ENCODE assay signal across 17 mouse cellular contexts in the genomic region with DNA sequence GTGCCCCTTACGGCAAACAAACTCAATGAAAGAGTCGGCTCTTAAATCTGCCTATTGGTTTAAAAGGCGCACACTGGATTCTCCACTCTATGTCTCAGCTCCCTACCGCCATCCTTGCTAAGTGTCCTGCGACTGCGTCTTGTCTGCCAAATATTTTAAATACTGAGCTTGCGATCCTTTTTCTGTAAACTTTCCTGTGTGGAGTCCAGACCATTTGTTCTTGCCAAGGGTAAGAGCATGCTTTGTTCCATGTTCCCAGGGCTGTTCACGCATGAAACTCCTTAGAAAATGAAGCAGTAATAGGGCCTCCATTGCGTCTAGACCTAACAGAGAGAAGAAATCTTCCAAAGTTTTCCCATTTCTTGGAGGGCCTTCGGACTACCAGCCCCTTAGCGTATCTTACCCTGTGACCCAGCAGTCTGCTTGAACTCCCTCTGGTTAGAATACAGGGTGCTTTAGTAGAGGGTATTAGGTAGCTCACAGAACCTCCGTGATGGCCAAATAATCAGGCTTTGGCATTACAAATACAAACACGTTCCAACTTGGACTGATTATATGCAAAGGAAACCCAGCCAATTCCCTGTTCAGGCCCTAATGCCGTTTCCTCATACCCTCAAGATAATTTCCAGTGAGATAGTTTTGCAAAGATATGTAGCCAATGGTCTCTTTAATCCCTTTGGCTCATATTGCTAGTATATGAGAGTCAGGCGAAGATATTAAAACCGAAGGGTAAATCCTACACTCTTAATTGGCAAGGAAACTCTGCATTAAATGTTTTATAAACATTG. TPM values are rescaled to one million over a fixed set of nuclear protein-coding genes. Genes with fewer than 3 reads are reported as not detected.
DNase-seq lines count a peak whose midpoint lies in the region; ATAC-seq and TF ChIP-seq lines count a peak whose summit lies in the region.
"Had no signal": no experiment of that assay in that cellular context is flagged by ENCODE, and none has a peak within 500 bp of the region (broad histone marks: within the 10 kb centered on the region; RNA-seq: fewer than 3 reads in every experiment).

No protein-coding gene starts in this region.

- 81% methylated on average over 16 of the region's 16 CpGs for WGBS in embryonic facial prominence, embryonic 12.5 days
- WGBS in embryonic facial prominence, embryonic 10.5 days: 88% methylated on average over 16 of the region's 16 CpGs
- WGBS in kidney, postnatal 0 days: 84% methylated on average over 16 of the region's 16 CpGs
- WGBS in thymus, adult 2 months: 93% methylated on average over 16 of the region's 16 CpGs

- no peak for TF ChIP-seq POLR2A in thymus, adult 2 months (IDR thresholded peaks at IDR 0.05; ENCODE audit: control insufficient read depth, extremely low read depth, insufficient read depth, low read length, poor library complexity)

- H3K4me2 ChIP-seq in embryonic facial prominence, embryonic 12.5 days (replicated peaks): no peak overlapping the region
- H3K4me2 ChIP-seq in kidney, postnatal 0 days (ENCODE audit: low read length): no peak overlapping the region
- H3K4me2 ChIP-seq: liver, embryonic 13.5 days had no signal

- no peaks in the 10 kb centered on the region for H3K9me3 ChIP-seq in embryonic facial prominence, embryonic 12.5 days
- no peaks in the 10 kb centered on the region for H3K9me3 ChIP-seq in embryonic facial prominence, embryonic 10.5 days
- no peaks in the 10 kb centered on the region for H3K9me3 ChIP-seq in kidney, postnatal 0 days (replicated peaks; ENCODE audit: low read length)
- H3K9me3 ChIP-seq: liver, embryonic 13.5 days had no signal

- no peaks in the 10 kb centered on the region for H3K27me3 ChIP-seq in embryonic facial prominence, embryonic 12.5 days
- H3K27me3 ChIP-seq in embryonic facial prominence, embryonic 10.5 days (replicated peaks; ENCODE audit: low read depth, poor library complexity, severe bottlenecking): no peaks in the 10 kb centered on the region
- no peaks in the 10 kb centered on the region for H3K27me3 ChIP-seq in kidney, postnatal 0 days (ENCODE audit: insufficient read depth, low read length)
- no peaks in the 10 kb centered on the region for H3K27me3 ChIP-seq in thymus, adult 2 months (ENCODE audit: control insufficient read depth, insufficient read depth, low read length)
- H3K27me3 ChIP-seq: liver, embryonic 13.5 days had no signal

- no peaks in the 10 kb centered on the region for H3K4me1 ChIP-seq in embryonic facial prominence, embryonic 12.5 days
- peaks cover 7% of the 10 kb centered on the region; the same call in 1 of the 2 replicates for H3K4me1 ChIP-seq in embryonic facial prominence, embryonic 10.5 days
- no peaks in the 10 kb centered on the region; the same call in 1 of the 2 replicates for H3K4me1 ChIP-seq in kidney, postnatal 0 days (replicated peaks; ENCODE audit: insufficient read depth, low read length)
- H3K4me1 ChIP-seq in thymus, adult 2 months (replicated peaks; ENCODE audit: control insufficient read depth, insufficient read depth, low read length): no peaks in the 10 kb centered on the region
- H3K4me1 ChIP-seq: liver, embryonic 13.5 days had no signal

- intact Hi-C loops in gastrocnemius, postnatal 14 days (cut with DNase I; ENCODE audit: low total_unique reads): no loop called here

- no peaks in the 10 kb centered on the region for H3K36me3 ChIP-seq in embryonic facial prominence, embryonic 12.5 days
- no peaks in the 10 kb centered on the region for H3K36me3 ChIP-seq in embryonic facial prominence, embryonic 10.5 days (replicated peaks)
- H3K36me3 ChIP-seq in kidney, postnatal 0 days (ENCODE audit: insufficient read depth, low read length): no peaks in the 10 kb centered on the region
- no peaks in the 10 kb centered on the region for H3K36me3 ChIP-seq in thymus, adult 2 months (ENCODE audit: control insufficient read depth, insufficient read depth, low read length)
- H3K36me3 ChIP-seq: liver, embryonic 13.5 days had no signal

- no peak overlapping the region for H3K4me3 ChIP-seq in embryonic facial prominence, embryonic 12.5 days
- no peak overlapping the region for H3K4me3 ChIP-seq in embryonic facial prominence, embryonic 10.5 days
- H3K4me3 ChIP-seq in kidney, postnatal 0 days (replicated peaks; ENCODE audit: low read depth, low read length): no peak overlapping the region
- H3K4me3 ChIP-seq in thymus, adult 2 months (ENCODE audit: control insufficient read depth, insufficient read depth, low read length): no peak overlapping the region
- H3K4me3 ChIP-seq: liver, embryonic 13.5 days had no signal

- 0 out of 2 replicates have a peak, but pooled peaks have one; percentile 62 for ATAC-seq in embryonic facial prominence, embryonic 12.5 days (ENCODE audit: insufficient number of reproducible peaks, insufficient read depth, low FRiP score, low TSS enrichment)
- ATAC-seq in kidney, postnatal 0 days (replicated peaks; ENCODE audit: low FRiP score, low read depth): no peak
- ATAC-seq: midbrain, embryonic 16.5 days had no signal

- no peak overlapping the region for H3K9ac ChIP-seq in embryonic facial prominence, embryonic 12.5 days
- no peak overlapping the region for H3K9ac ChIP-seq in kidney, postnatal 0 days (ENCODE audit: low read depth, low read length)
- H3K9ac ChIP-seq: liver, embryonic 13.5 days had no signal

- TF ChIP-seq CTCF in kidney, postnatal 0 days (IDR thresholded peaks at IDR 0.05; ENCODE audit: low read depth): no peak
- no peak for TF ChIP-seq CTCF in thymus, adult 2 months (IDR thresholded peaks at IDR 0.05; ENCODE audit: borderline replicate concordance, control insufficient read depth, extremely low read depth, insufficient read depth, low read length, poor library complexity)

- no peak for DNase-seq in embryonic facial prominence, embryonic 10.5 days (ENCODE audit: low spot score)
- no peak for DNase-seq in kidney, postnatal 0 days (ENCODE audit: low spot score)
- DNase-seq in kidney, adult 9 months: no peak
- DNase-seq in cerebellum, adult 9-11 months: peak; percentile 65
- peak; percentile 15 for DNase-seq in lung, postnatal 36 days
- no peak for DNase-seq in gastrocnemius, postnatal 14 days
- DNase-seq in thymus, adult 2 months: no peak
- DNase-seq: adrenal gland, adult 2 months; kidney, adult 11 months; liver, embryonic 13.5 days; thymus, postnatal 25 days had no signal

- peak overlapping the region; percentile 2; the same call in 1 of the 2 replicates for H3K27ac ChIP-seq in embryonic facial prominence, embryonic 12.5 days
- H3K27ac ChIP-seq in embryonic facial prominence, embryonic 10.5 days (replicated peaks): no peak overlapping the region
- H3K27ac ChIP-seq in kidney, postnatal 0 days: peak overlapping the region; percentile 42; the same call in 1 of the 2 replicates
- H3K27ac ChIP-seq in thymus, adult 2 months (ENCODE audit: control insufficient read depth, insufficient read depth, low read length): no peak overlapping the region
- H3K27ac ChIP-seq: liver, embryonic 13.5 days had no signal

RNA-seq across cellular contexts. Expression of gene Gm11077, which starts 39.3 kb away (rescaled TPM):
- not detected in 2 replicates for polyA plus RNA-seq in embryonic facial prominence, embryonic 12.5 days (2016; fragmentation: Nextera tagmentation; extraction: Ambion mirVana)
- not detected in 2 replicates for polyA plus RNA-seq in embryonic facial prominence, embryonic 10.5 days (2016; fragmentation: Nextera tagmentation; extraction: Ambion mirVana)
- polyA plus RNA-seq in kidney, postnatal 0 days (2015; fragmentation: Nextera tagmentation; extraction: Ambion mirVana): not detected in 2 replicates
- not detected for total RNA-seq in gastrocnemius, postnatal 14 days (2021)
- polyA plus RNA-seq in thymus, adult 2 months (2012; rRNA removed): not detected in 2 replicates
- total RNA-seq: adrenal gland, adult 2 months; layer of hippocampus, postnatal 10 days; neutrophil, adult 5-6 weeks had no signal
- polyA plus RNA-seq: adrenal gland, adult 2 months; heart, postnatal 0 days; liver, embryonic 13.5 days; midbrain, embryonic 16.5 days; small intestine, adult 2 months had no signal

Comparison
In these comparisons a context has a peak if more than half of its experiments do, and no peak if none do; other contexts are left out.
1. H3K27ac ChIP-seq: peak in embryonic facial prominence, embryonic 12.5 days (single experiment) and kidney, postnatal 0 days (single experiment); none in embryonic facial prominence, embryonic 10.5 days (single experiment) and thymus, adult 2 months (single experiment).
2. DNase-seq: peak in cerebellum, adult 9-11 months (single experiment) and lung, postnatal 36 days (single experiment); none in embryonic facial prominence, embryonic 10.5 days (single experiment), kidney, postnatal 0 days (single experiment), kidney, adult 9 months (single experiment), gastrocnemius, postnatal 14 days (single experiment) and thymus, adult 2 months (single experiment).